Mouse (Mus musculus) megakaryocyte progenitor cell, adult 5-6 weeks (primary cell): ENCODE measurements around the gene Hs1bp3. TPM values are rescaled to one million over a fixed set of nuclear protein-coding genes. Genes with fewer than 3 reads are reported as not detected.

Source experiments
- ATAC-seq: replicated peaks from 2 replicates; pipeline ENCODE4 v1.8.0; 2016; ENCODE audit warnings: mild to moderate bottlenecking, moderate TSS enrichment, inconsistent platforms; ENCODE audit not compliant: poor library complexity
- total RNA-seq, 2 experiments: library from RNA; stranded (forward) in 1 of 2; stranded (reverse) in 1 of 2; fragments of 157-497, 149-512 nt in 1 of 2; fragments of 200-1000 nt in 1 of 2; gene quantifications; 2 replicates each; pipeline versions ENCODE4 v1.2.3 to v1.2.4; 2015 to 2017

The Hs1bp3 gene
- total RNA-seq, 2 experiments from 2014 or later: 7.4 to 8.3 TPM

DNA sequence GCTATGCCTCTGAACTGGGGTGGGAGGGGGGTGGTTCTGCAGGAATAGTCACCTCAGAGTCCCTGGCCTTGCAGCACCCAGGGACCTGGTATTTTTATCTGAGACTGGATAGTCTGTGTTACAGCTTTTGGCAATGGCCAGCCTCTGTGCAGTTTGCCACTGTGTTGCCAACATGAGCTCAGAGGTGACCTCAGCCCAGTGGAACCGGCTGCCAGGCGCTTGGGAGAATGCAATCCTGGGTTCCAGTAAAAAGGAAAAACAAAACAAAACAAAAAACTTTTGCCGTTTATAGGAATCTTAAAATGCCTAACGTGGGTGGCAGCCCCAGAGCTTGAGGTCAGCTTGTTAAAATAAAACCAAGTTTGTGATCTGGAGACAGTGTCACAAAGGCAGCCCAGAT is 21.0 kb downstream of the Hs1bp3 start:
- no peak for ATAC-seq

DNA sequence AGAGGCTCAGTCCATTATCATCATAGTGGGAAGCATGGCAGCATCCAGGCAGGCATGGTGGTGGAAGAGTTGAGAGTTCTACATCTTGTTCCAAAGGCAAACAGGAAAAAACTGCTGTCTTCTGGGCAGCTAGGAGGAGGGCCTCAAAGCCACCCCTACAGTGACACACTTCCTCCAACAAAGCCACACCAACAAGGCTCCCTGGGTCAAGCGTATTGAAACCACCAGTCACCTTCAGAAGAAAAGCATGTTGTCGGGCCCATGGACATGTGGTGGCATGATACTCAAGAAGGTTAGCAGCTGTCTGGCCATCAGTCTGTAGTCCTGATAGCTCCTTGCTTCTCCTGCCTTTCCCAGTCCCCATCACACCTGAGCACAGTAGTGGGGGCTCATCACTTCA is 22.3 kb downstream of the Hs1bp3 start:
- ATAC-seq: no peak

- no peak for ATAC-seq
Observed at GRCm38 (mm10) chr12:8336601-8337285, 23.5 kb downstream of the Hs1bp3 start.

DNA sequence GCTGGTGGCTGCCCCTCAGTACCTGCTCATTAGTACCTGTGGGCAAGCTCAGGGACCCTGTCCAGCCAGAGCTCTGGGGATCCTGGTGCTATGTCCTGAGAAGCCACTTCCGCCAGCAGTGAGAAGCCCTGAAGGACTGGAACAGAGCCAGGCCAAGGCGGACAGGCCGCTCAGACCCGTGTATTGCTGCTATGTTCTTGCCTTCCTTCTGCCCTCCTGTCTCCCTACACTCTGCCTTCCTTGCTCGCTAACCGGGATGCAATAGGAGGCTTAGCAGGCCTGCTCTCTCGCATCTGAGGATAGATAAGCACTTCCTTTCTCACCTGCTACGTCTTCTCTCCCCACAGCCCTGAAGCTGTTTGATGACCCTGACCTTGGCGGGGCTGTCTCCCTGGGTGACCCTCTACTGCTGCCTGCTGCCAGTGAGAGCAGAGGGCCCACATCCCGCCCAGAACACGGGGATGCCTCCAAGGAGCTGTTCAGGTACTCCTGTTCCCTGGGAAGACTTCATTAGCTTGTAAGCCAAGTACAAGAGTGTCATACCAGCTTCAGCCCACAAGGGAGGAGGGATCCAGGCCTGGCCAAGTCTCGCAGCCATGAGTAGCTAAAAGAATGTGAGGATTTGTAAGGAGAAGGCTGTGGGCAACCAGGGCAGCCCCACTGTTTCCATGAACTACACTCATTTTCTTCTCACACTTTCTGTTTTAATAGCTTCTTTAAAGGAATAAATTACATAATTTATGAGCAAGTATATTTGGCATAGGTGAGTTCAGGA is 24.2 kb downstream of the Hs1bp3 start:
- no peak for ATAC-seq

DNA sequence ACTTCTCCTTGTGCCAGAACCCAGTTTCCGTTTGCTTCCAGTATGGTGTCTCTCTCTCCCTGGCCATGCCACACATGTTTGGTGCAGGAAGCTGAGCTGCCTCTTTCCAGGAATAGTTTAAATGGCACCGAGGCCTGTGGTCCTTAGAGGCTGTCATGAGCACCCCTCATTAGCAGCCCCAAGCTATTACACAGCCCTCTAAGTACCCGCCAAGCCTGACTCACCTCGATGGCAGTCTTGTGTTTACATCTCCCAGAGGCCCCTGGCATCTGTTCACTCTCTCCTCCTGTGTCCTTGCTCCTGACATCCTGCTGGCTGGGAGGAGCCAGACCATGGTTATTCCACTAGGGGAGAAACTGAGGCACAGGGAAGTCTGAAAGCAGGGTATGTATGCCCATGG is 25.3 kb downstream of the Hs1bp3 start:
- ATAC-seq: no peak

GRCm38 (mm10) chr12:8338918-8339317 is 25.7 kb downstream of the Hs1bp3 start:
- no peak for ATAC-seq

DNA sequence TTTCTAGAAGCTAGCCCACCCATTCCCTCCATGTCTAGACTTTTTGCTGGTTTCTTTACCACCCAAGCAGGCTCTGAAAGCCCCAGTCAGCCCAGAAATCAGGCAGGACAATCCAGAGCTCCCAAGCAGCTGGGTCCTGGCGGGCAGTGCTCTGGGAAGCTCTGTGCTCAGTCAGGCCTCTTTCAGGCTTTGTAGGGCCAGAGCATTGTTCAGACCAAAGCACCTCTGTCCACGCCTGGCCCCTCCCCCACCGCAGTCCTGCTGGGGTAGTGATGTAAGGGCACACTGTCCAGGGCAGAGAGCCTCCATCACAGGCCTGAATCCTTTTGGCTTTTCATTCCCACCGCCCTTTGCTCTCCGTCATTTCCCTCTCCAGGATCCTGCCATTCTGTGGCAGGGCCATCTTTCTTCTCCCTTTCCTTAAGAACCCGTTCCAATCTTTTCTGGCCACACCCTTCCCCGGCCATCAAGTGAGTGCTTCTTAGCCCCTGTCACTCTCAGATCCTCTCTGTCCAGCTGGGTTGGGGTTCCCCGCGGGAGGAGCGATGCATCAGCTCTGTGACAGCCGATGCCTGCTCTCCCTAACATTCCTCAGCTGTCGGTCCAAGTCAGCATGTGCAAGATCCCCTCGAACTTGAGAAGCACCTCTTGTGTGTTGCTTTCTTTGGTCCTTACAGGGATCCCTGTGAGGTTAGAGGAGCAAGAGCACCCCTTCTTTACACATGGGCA is 26.5 kb downstream of the Hs1bp3 start:
- no peak for ATAC-seq

DNA sequence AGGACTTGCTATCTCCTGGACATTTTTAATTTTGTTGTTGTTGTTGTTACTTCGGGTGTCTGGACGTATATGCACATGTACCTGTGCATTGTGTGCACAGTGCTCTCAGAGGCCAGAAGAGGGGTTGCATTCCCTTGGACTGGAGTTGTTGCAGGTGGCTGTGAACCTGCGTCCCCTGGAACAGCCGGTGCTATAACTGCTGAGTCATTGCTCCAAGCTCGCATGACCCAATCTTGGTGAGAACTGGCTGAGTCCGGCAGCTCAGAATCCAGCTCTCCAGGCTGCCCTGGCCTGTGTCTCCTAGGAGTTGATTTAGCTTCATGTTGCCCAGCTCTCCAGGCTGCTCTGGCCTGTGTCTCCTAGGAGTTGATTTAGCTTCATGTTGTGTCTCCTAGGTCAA is 27.8 kb downstream of the Hs1bp3 start:
- ATAC-seq: no peak

GRCm38 (mm10) chr12:8343381-8343780 is 30.1 kb downstream of the Hs1bp3 start:
- no peak for ATAC-seq

GRCm38 (mm10) chr12:8344897-8345296 is 31.7 kb downstream of the Hs1bp3 start:
- ATAC-seq: peak; percentile 63

- peak; percentile 26 for ATAC-seq
Observed at GRCm38 (mm10) chr12:8345539-8345938, 32.3 kb downstream of the Hs1bp3 start.

- ATAC-seq: peak; percentile 33
Observed at GRCm38 (mm10) chr12:8347746-8348462, 34.7 kb downstream of the Hs1bp3 start.

DNA sequence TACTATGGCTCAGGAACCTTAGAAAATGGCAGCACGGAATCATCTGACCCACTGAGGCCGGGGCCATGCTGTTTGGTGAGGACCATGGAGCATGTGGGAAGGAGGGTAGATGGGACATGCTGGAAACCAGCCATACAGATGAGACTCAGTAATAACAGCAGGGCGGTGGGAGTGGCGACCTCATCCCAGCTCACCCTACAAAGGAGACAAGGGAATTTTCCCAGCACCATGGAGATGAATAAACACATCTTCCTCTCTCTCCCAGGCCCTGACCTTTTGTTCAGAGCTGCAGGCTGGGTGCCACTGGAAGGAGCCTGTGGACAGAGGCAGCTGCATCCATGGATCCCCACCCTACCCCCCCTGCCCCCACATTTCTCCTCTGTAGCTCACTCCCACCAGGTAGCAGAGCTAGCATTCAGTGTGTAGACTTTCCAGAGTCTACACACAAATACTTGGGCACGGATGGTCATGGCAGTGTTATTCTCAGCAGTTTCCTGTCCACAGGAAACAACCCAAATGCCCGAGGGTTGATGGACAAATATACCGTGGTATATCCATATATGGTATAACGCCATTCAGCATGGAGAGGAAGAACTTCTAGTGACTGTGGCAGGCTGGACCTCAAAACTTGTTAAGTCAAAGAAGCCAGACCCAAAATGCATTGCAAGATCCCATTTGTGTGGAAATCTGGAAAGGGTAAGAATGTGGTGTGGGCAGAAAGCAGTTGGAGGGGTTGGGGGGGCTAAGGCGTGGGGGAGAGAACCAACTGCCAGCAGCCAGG is 35.7 kb downstream of the Hs1bp3 start:
- peak; percentile 23 for ATAC-seq

GRCm38 (mm10) chr12:8351025-8351903 is 38.0 kb downstream of the Hs1bp3 start:
- peak; percentile 49 for ATAC-seq

- no peak for ATAC-seq
Observed at GRCm38 (mm10) chr12:8353071-8353470, 39.8 kb downstream of the Hs1bp3 start.

GRCm38 (mm10) chr12:8354187-8354586 is 41.0 kb downstream of the Hs1bp3 start:
- ATAC-seq: no peak

DNA sequence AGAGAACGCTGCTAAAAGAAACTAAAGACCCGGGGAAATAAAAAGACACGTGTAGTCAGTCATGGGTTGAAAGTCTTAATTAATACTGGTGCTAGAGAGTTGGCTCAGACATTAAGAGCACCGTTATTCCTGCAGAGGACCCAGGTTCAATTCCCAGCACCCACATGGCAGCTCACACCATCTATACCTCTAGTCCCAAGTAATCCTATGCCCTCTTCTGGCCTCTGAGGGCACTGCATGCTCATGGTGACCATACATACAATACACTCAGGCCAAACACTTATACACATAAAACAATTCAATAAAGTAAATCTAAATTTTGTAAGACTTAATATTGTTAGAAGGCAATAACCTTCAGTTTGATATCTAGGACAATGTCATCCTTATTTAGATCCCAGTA is 41.8 kb downstream of the Hs1bp3 start:
- ATAC-seq: no peak

DNA sequence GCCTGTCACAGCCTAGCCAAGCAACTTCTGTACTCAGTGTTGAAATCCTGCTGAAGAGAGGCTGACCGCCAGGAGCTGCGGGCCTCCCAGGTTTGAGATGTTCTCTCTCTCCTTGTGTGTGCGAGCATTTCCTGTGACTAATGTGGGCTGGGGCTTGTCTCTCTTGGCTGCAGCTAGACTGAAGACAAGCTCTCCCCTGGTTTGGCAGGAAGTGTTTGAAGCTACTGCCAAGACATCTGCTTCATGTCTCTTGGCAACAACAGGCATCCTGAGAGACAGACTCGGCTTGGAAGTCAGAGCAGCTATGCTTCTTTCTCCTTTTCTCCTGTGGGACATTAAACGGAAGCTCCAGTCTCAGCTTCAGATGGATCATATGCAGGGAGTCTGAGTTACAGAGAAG is 44.2 kb downstream of the Hs1bp3 start:
- ATAC-seq: peak; percentile 93

DNA sequence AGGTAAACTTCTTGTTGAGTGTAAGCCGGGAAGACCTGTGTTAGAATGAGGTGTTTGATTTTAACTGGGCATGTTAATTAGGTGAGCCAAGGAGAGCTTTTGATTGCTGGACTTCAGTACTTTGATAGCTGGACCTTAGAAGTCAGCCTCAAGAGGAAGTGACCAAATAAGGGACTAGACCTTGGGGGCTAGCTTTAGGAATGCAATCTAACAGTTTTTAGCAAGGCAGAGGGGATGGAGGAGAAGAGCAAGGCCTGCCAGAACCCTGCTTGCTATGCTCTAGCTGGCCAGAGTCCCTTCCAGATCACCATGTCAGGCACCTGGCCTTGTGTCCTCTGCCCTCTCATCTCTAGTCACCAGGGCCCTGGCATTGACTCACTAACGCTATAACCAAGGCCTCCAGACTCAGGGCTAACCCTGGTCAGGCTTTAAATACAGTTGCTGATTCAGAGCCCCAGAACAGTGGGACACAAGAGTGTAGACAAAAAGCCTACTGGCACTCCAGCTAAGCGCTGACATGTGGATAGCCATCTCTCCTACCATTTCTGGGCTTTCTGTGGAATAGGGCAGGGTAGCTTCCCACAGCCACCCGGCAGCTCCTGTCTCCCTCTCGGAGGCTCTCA is 45.2 kb downstream of the Hs1bp3 start:
- ATAC-seq: no peak
